Mouse (Mus musculus): ENCODE results near the gene Zfp341. TPM values are rescaled to one million over a fixed set of nuclear protein-coding genes. Genes with fewer than 3 reads are reported as not detected.

Gene Zfp341
- 1.6 and 1.7 TPM in 2 replicates for total RNA-seq (2012; rRNA removed)
- total RNA-seq (2014; rRNA removed), result 0.58 and 0.77 TPM in 2 replicates
- polyA plus RNA-seq (2012; ENCODE audit: insufficient read length, low read depth), result 4.1 and 4.4 TPM in 2 replicates

- Histone ChIP-seq H3K27ac (ENCODE audit: insufficient read depth, low read depth) (peak within 1 kb of the TSS; percentile 84), H3K4me2 (ENCODE audit: insufficient read depth, low read depth, poor library complexity, severe bottlenecking) (peak within 1 kb of the TSS; percentile 97), H3K79me2 (replicated peaks; ENCODE audit: control insufficient read depth, extremely low read depth, insufficient read depth, poor library complexity, severe bottlenecking) (no peaks in the 10 kb centered on the region), H3K9me3 (replicated peaks; ENCODE audit: low read length) (no peaks in the 10 kb centered on the region), H3K4me3 (replicated peaks in 1 of 3; ENCODE audit: low read depth in 2 of 3, low read length in 2 of 3, poor library complexity in 1 of 3) (peak within 1 kb of the TSS; percentile 69 to 87 (median 74)), H3K9ac (ENCODE audit: insufficient read depth, low read depth) (peak within 1 kb of the TSS; percentile 95), H3K27me3 (replicated peaks) (peaks cover 6% of the 10 kb centered on the region), H3K4me1 (ENCODE audit: control insufficient read depth in 1 of 2, insufficient read depth in 2 of 2) (peaks cover 4 to 9% of the 10 kb centered on the region in 2 experiments), H3K36me3 (replicated peaks in 1 of 2; ENCODE audit: control insufficient read depth in 1 of 2, insufficient read depth in 1 of 2, low read length in 1 of 2) (no peaks in the 10 kb centered on the region)
- in situ Hi-C loops (cut with MboI; ENCODE audit: low pct_ligation_motif_present, low pct_unique_long_range_greater_than_20kb, low sequenced_read_pairs) (no loop called here), dilution Hi-C loops (cut with MboI; ENCODE audit: extremely low pct_ligation_motif_present, extremely low pct_unique_long_range_greater_than_20kb, low sequenced_read_pairs) (no loop called here)
- peak; percentile 87 for DNase-seq (ENCODE audit: extremely low read depth)
- TF ChIP-seq GABPA (IDR thresholded peaks at IDR 0.05; ENCODE audit: insufficient replicate concordance, low read depth, low read length) (no peak), SIN3A (IDR thresholded peaks at IDR 0.05; ENCODE audit: low read length) (peak; percentile 70; the same call in 1 of the 2 replicates), ZKSCAN1 (IDR thresholded peaks at IDR 0.05; ENCODE audit: borderline replicate concordance, low read depth, low read length) (peak; percentile 73), RAD21 (IDR thresholded peaks at IDR 0.05; ENCODE audit: low read depth, low read length) (peak; percentile 42), PAX5 (IDR thresholded peaks at IDR 0.05; ENCODE audit: low read length) (no peak), NRF1 (IDR thresholded peaks at IDR 0.05; ENCODE audit: low read depth, low read length) (peak; percentile 66), EP300 (IDR thresholded peaks at IDR 0.05; ENCODE audit: low read length) (0 out of 2 replicates have a peak, but pooled peaks have one; percentile 5), CHD1 (IDR thresholded peaks at IDR 0.05; ENCODE audit: low read depth, low read length) (no peak), ZMIZ1 (IDR thresholded peaks at IDR 0.05; ENCODE audit: low read depth, low read length) (peak; percentile 31), MXI1 (IDR thresholded peaks at IDR 0.05; ENCODE audit: low read depth, low read length) (peak; percentile 26; the same call in 1 of the 2 replicates), CTCF (conservative IDR thresholded peaks at IDR 0.05 in 1 of 2, IDR thresholded peaks at IDR 0.05 in 1 of 2; ENCODE audit: low read depth in 2 of 2, low read length in 2 of 2) (peak in 1 of 2 experiments; percentile 90; a peak in 2 of 4 replicates), POLR2A (IDR thresholded peaks at IDR 0.05; ENCODE audit: low read depth, low read length) (peak; percentile 77), UBTF (IDR thresholded peaks at IDR 0.05; ENCODE audit: low read depth, low read length) (peak; percentile 83), ETS1 (conservative IDR thresholded peaks at IDR 0.05; ENCODE audit: low read depth, low read length) (no peak), NELFE (IDR thresholded peaks at IDR 0.05; ENCODE audit: low read depth, low read length) (peak; percentile 87), TBP (conservative IDR thresholded peaks at IDR 0.05; ENCODE audit: low read depth, low read length) (peak; percentile 39; the same call in 1 of the 2 replicates), MAFK (IDR thresholded peaks at IDR 0.05; ENCODE audit: insufficient replicate concordance, low read length) (no peak), TCF12 (IDR thresholded peaks at IDR 0.05; ENCODE audit: low read depth, low read length) (peak; percentile 64), KAT2A (IDR thresholded peaks at IDR 0.05; ENCODE audit: insufficient replicate concordance, low read length) (peak; percentile 63; the same call in 1 of the 2 replicates), ELF1 (IDR thresholded peaks at IDR 0.05; ENCODE audit: low read depth, low read length) (peak; percentile 79), HCFC1 (IDR thresholded peaks at IDR 0.05; ENCODE audit: low read depth, low read length) (peak; percentile 77), IRF4 (IDR thresholded peaks at IDR 0.05; ENCODE audit: low read depth, low read length) (0 out of 2 replicates have a peak, but pooled peaks have one; percentile 22), RCOR1 (conservative IDR thresholded peaks at IDR 0.05; ENCODE audit: low read depth, low read length) (no peak; the same call in 1 of the 2 replicates), SMC3 (IDR thresholded peaks at IDR 0.05; ENCODE audit: low read depth, low read length) (peak; percentile 63), MYC (IDR thresholded peaks at IDR 0.05; ENCODE audit: low read depth, low read length) (peak; percentile 93), MAX (IDR thresholded peaks at IDR 0.05; ENCODE audit: low read length) (peak; percentile 71; the same call in 1 of the 2 replicates), USF2 (conservative IDR thresholded peaks at IDR 0.05; ENCODE audit: low read depth, low read length) (no peak), E2F4 (IDR thresholded peaks at IDR 0.05; ENCODE audit: insufficient replicate concordance, low read depth, low read length) (no peak), MEF2A (IDR thresholded peaks at IDR 0.05; ENCODE audit: borderline replicate concordance, low read depth, low read length) (peak; percentile 71)
Measured at GRCm38 (mm10) chr2:154613118-154614115, at the start of gene Zfp341, which contains the start of gene 4930519P11Rik. Gene Zfp341 (plus strand): TSS chr2:154613297. Gene 4930519P11Rik (minus strand): TSS chr2:154613437.

Measured in CH12.LX (cell line).